Mouse (Mus musculus) gastrocnemius, adult 8-10 months (tissue): Measurements from ENCODE around the gene Wdr95. TPM values are rescaled to one million over a fixed set of nuclear protein-coding genes. Genes with fewer than 3 reads are reported as not detected.

ENCODE experiments used
- DNase-seq, 2 experiments: peaks; one replicate each; pipeline ENCODE4 v3.0.0; 2022; ENCODE audit warnings: low spot score in 2 of 2
- total RNA-seq, 4 experiments: library from RNA; stranded (reverse); gene quantifications; 2 replicates each; pipeline ENCODE4 v1.2.4; 2022

Gene Wdr95
- total RNA-seq, 4 experiments from 2014 or later: not detected

GRCm38 (mm10) chr5:149577449-149577848, 49.0 kb downstream of the Wdr95 start:
- DNase-seq: no peak

- DNase-seq: no peak
These were observed 54.3 kb downstream of the Wdr95 start for GRCm38 (mm10) chr5:149582642-149583262.

- no peak for DNase-seq
These were observed 55.0 kb downstream of the Wdr95 start for GRCm38 (mm10) chr5:149583507-149583906.

GRCm38 (mm10) chr5:149584154-149584655, 55.7 kb downstream of the Wdr95 start:
- DNase-seq: no peak

GRCm38 (mm10) chr5:149585231-149585630, 56.8 kb downstream of the Wdr95 start:
- DNase-seq: no peak

- DNase-seq: no peak
These were observed 57.4 kb downstream of the Wdr95 start for GRCm38 (mm10) chr5:149585910-149586309.

GRCm38 (mm10) chr5:149587327-149587895, 58.9 kb downstream of the Wdr95 start:
- DNase-seq: no peak

- DNase-seq: no peak
These were observed 60.5 kb downstream of the Wdr95 start for GRCm38 (mm10) chr5:149588814-149589534.

GRCm38 (mm10) chr5:149589932-149590331, 61.5 kb downstream of the Wdr95 start:
- DNase-seq: no peak

GRCm38 (mm10) chr5:149594215-149594614, 65.7 kb downstream of the Wdr95 start:
- DNase-seq: no peak

GRCm38 (mm10) chr5:149597351-149597750, 68.9 kb downstream of the Wdr95 start:
- no peak for DNase-seq

- no peak for DNase-seq
These were observed 73.5 kb downstream of the Wdr95 start for GRCm38 (mm10) chr5:149601996-149602395.

GRCm38 (mm10) chr5:149603241-149603640, 74.8 kb downstream of the Wdr95 start:
- no peak for DNase-seq

GRCm38 (mm10) chr5:149607083-149607720, 78.7 kb downstream of the Wdr95 start:
- no peak for DNase-seq

GRCm38 (mm10) chr5:149611476-149612164, 83.1 kb downstream of the Wdr95 start:
- no peak for DNase-seq

- DNase-seq: no peak
These were observed 83.7 kb downstream of the Wdr95 start for GRCm38 (mm10) chr5:149612165-149612518.

- no peak for DNase-seq
These were observed 84.3 kb downstream of the Wdr95 start for GRCm38 (mm10) chr5:149612740-149613139.

- no peak for DNase-seq
These were observed 87.7 kb downstream of the Wdr95 start for GRCm38 (mm10) chr5:149616138-149616537.

GRCm38 (mm10) chr5:149616817-149617216, 88.3 kb downstream of the Wdr95 start:
- no peak for DNase-seq

GRCm38 (mm10) chr5:149617776-149618425, 89.4 kb downstream of the Wdr95 start:
- no peak for DNase-seq

GRCm38 (mm10) chr5:149622152-149622551, 93.7 kb downstream of the Wdr95 start:
- DNase-seq: no peak
